Mouse (Mus musculus) telencephalon, adult 2 months (tissue): Measurements from ENCODE around the gene Tas2r126.

ENCODE experiments used
- DNase-seq: peaks from one replicate; pipeline ENCODE4 v3.0.0-alpha.2; 2011; ENCODE audit warnings: low read depth, low spot score

The Tas2r126 gene

DNA sequence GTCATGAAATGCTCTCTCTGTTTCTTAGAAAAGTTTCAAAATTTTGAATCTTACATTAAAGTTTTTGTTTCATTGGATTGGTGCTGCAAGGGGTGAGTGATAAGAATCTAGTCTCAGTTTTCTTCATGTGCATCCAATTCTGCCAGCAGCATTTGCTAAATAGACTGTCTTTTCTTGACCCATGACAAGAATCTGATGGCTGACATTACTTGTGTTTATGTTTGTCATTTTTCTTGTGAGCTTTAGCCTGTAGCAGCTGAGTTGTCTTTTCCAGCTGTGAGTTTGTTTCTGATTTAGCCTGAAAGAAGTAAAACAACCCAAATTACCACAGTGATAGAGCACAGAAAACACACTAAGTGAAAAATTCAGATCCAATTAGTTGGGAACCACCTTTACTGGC lies 50.3 kb downstream of the Tas2r126 start:
- no peak for DNase-seq
